Mouse (Mus musculus) kidney, adult 2 months (tissue): Measurements from ENCODE around the gene Kdm6a. TPM values are rescaled to one million over a fixed set of nuclear protein-coding genes. Genes with fewer than 3 reads are reported as not detected.
A peak's percentile ranks its signal among the peaks of the same experiment; 100 is the strongest.

Experiments
- DNase-seq: peaks from one replicate; pipeline ENCODE4 v3.0.0; 2021
- H3K27ac ChIP-seq: fragments of 200-500 bp; 2 replicates; pipeline ENCODE4 v1.5.1; 2012; ENCODE audit warnings: low read depth, low read length, control low read depth, inconsistent platforms; ENCODE audit not compliant: insufficient read depth
- H3K27me3 ChIP-seq: fragments of 200-500 bp; replicated peaks from 2 replicates; pipeline ENCODE4 v1.6.1; 2012; ENCODE audit warnings: mild to moderate bottlenecking, moderate library complexity, low read length, inconsistent platforms; ENCODE audit not compliant: control insufficient read depth, insufficient read depth
- H3K36me3 ChIP-seq: fragments of 200-500 bp; 2 replicates; pipeline ENCODE4 v1.6.1; 2012; ENCODE audit warnings: mild to moderate bottlenecking, moderate library complexity, low read length, inconsistent platforms; ENCODE audit not compliant: control insufficient read depth, insufficient read depth
- H3K4me1 ChIP-seq: fragments of 200-500 bp; 2 replicates; pipeline ENCODE4 v1.6.1; 2011; ENCODE audit warnings: low read length; ENCODE audit not compliant: control insufficient read depth, insufficient read depth
- H3K4me3 ChIP-seq: fragments of 200-500 bp; 2 replicates; pipeline ENCODE4 v1.5.1; 2011; ENCODE audit warnings: mild to moderate bottlenecking, low read depth, low read length, control low read depth; ENCODE audit not compliant: insufficient read depth
- CTCF ChIP-seq: fragments of 200-500 bp; conservative IDR thresholded peaks from 2 replicates; pipeline ENCODE4 v1.5.1; 2011; ENCODE audit warnings: low read depth, mild to moderate bottlenecking, control low read depth, low read length, moderate library complexity, mixed read lengths; ENCODE audit not compliant: insufficient read depth, insufficient read length
- POLR2A ChIP-seq: fragments of 200-500 bp; IDR thresholded peaks from one replicate; pipeline ENCODE4 v1.6.1; 2011; ENCODE audit warnings: low read depth, low read length, control low read depth
- WGBS: fragments of 180-500 bp; shearing (Covaris S2); methylation state at CpG from one replicate; pipeline ENCODE4 v1.1.7; 2018; 5-methylcytosine and 5-hydroxymethylcytosine counted together
- polyA plus RNA-seq: library from polyadenylated mRNA; depleted of rRNA; stranded (reverse); fragments of >200 nt; gene quantifications from 2 replicates; pipeline ENCODE4 v1.2.3, GENCODE M21; 2012; rRNA removed

Kdm6a gene
- polyA plus RNA-seq, 1 experiment, result 15.8 TPM

- WGBS, result 95% methylated on average over 1 of the region's 1 CpGs
- no peak for DNase-seq
- no peak overlapping the region for H3K27ac ChIP-seq
- no peaks in the 10 kb centered on the region for H3K36me3 ChIP-seq
- no peaks in the 10 kb centered on the region for H3K4me1 ChIP-seq
- TF ChIP-seq POLR2A (no peak), CTCF (no peak)
- H3K4me3 ChIP-seq, result no peak overlapping the region
- no peaks in the 10 kb centered on the region for H3K27me3 ChIP-seq
Observed at GRCm38 (mm10) chrX:18239572-18239971, 77.2 kb downstream of the Kdm6a start.

GRCm38 (mm10) chrX:18250621-18251020, 88.2 kb downstream of the Kdm6a start:
- H3K27ac ChIP-seq, result no peak overlapping the region
- WGBS, result 74% methylated on average over 4 of the region's 4 CpGs
- no peak for TF ChIP-seq POLR2A
- no peak for TF ChIP-seq CTCF
- H3K4me3 ChIP-seq, result no peak overlapping the region
- H3K36me3 ChIP-seq, result no peaks in the 10 kb centered on the region; the same call in 1 of the 2 replicates
- peak; percentile 71 for DNase-seq
- no peaks in the 10 kb centered on the region for H3K27me3 ChIP-seq
- no peaks in the 10 kb centered on the region for H3K4me1 ChIP-seq

GRCm38 (mm10) chrX:18254767-18255166, 92.4 kb downstream of the Kdm6a start:
- no peak for TF ChIP-seq CTCF
- no peak for TF ChIP-seq POLR2A
- Histone ChIP-seq H3K4me3 (no peak overlapping the region), H3K27ac (no peak overlapping the region), H3K27me3 (no peaks in the 10 kb centered on the region), H3K36me3 (no peaks in the 10 kb centered on the region; the same call in 1 of the 2 replicates), H3K4me1 (no peaks in the 10 kb centered on the region)
- 19% methylated on average over 4 of the region's 4 CpGs for WGBS
- peak; percentile 61 for DNase-seq

- H3K27me3 ChIP-seq, result no peaks in the 10 kb centered on the region
- WGBS, result 94% methylated on average over 8 of the region's 8 CpGs
- H3K36me3 ChIP-seq, result no peaks in the 10 kb centered on the region; the same call in 1 of the 2 replicates
- no peak overlapping the region for H3K4me3 ChIP-seq
- H3K4me1 ChIP-seq, result no peaks in the 10 kb centered on the region
- H3K27ac ChIP-seq, result no peak overlapping the region
- DNase-seq, result no peak
- TF ChIP-seq CTCF (no peak), POLR2A (no peak)
Observed at GRCm38 (mm10) chrX:18258238-18258809, 95.9 kb downstream of the Kdm6a start.

GRCm38 (mm10) chrX:18278561-18278960, 116.2 kb downstream of the Kdm6a start:
- DNase-seq, result no peak
- Histone ChIP-seq H3K27ac (no peak overlapping the region), H3K36me3 (no peaks in the 10 kb centered on the region), H3K27me3 (no peaks in the 10 kb centered on the region), H3K4me3 (no peak overlapping the region), H3K4me1 (no peaks in the 10 kb centered on the region)
- 72% methylated on average over 5 of the region's 5 CpGs for WGBS
- TF ChIP-seq POLR2A (no peak), CTCF (no peak)

- Histone ChIP-seq H3K27me3 (no peaks in the 10 kb centered on the region), H3K36me3 (no peaks in the 10 kb centered on the region), H3K4me3 (no peak overlapping the region), H3K4me1 (no peaks in the 10 kb centered on the region), H3K27ac (no peak overlapping the region)
- no peak for DNase-seq
- no peak for TF ChIP-seq POLR2A
- no peak for TF ChIP-seq CTCF
Observed at GRCm38 (mm10) chrX:18280134-18280533, 117.8 kb downstream of the Kdm6a start.

Other genes with a start within 250 kb of the Kdm6a start
- not detected in 2 replicates for gene Dusp21, start 16.7 kb upstream of the Kdm6a start, polyA plus RNA-seq